Mouse (Mus musculus) MEL-GATA-1-ER (cell line): ENCODE measurements around the gene Cacna2d2.
A peak's percentile ranks its signal among the peaks of the same experiment; 100 is the strongest.

Experiments used
- DNase-seq: peaks from one replicate; pipeline ENCODE4 v3.0.0-alpha.2; 2012; ENCODE audit warnings: low read depth; ENCODE audit errors: extremely low read depth

Cacna2d2 gene

DNA sequence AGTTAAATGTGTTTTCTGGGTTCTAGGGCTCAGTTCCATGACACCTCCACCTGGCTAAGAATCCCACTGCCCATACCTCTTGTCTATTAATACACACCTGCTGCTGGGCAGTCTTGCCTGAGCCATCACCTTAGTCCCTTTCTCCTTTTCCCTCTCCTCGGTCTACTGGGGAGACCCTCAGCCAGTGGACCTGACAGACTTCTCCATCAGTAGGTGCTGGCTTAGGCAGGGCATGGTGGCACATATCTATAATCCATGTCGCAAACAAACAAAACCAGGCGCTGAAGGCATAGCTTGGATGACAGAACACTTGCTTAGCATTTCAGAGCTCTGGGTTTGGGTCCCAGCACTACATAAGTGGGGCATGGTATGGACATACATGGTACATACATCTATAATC lies 139.3 kb downstream of the Cacna2d2 start:
- no peak for DNase-seq

DNA sequence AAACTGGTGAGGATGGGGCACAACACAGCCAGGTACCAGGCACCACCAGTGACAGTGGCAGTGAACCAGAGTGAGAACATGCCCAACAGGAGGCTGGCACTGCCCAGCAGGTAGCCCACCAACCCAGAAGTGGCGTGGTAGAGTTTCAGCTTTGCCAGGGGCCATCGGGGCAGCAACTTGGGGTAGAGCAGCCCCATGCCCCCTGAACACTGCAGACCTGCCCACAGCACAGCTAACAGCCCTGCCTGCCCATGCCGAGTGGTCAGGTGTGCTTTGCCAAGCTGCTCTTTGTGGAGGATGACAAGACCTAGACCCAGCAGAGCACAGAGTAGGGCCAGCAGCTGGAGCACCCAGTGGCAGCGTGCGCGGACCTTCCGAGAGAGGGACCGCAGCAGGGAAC lies 140.5 kb downstream of the Cacna2d2 start:
- DNase-seq: no peak

DNA sequence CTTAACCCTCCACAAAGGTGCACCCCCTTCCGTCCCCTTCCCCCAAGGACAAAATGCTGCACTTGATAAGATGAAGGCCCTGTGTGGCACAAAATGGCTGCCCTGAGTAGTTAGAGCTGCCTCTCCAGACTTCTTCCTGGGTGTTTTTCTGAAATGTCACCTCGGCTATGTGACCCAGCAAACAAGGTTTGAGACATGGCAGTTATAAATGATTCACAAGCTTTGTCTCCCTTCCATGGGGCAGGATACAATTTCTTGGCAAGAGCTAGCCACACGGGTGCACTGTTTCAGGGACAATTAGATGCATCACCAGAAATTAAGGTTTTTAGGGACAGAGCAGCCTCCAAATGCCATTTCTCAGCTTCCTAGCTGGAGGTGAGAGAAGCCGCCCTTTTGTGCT lies 141.0 kb downstream of the Cacna2d2 start:
- no peak for DNase-seq

DNA sequence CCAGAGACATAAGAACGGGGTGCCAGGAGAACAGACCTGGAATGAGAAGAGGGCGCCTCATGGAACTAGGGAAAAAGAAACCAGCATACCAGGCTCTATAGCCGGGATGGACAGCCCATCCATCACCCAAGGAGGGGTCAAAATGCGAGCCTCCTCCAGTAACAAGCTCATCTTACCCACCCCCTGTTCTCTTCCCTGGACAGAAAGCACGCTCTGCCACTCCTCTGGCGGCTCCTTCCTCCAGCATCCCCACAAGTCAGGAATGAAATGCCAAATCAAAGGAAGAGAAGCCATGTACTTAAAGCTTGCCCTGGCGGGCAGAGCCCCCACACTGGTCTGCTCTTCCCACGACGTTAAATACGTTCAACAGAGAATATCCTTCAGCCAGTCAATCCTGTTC lies 141.6 kb downstream of the Cacna2d2 start:
- no peak for DNase-seq

GRCm38 (mm10) chr9:107541474-107542351 lies 142.3 kb downstream of the Cacna2d2 start, which contains the start of the genes Cyb561d2 and Nprl2:
Cyb561d2 (minus strand) TSS chr9:107542193.
Nprl2 (plus strand) TSS chr9:107542226.
- peak; percentile 84 for DNase-seq

DNA sequence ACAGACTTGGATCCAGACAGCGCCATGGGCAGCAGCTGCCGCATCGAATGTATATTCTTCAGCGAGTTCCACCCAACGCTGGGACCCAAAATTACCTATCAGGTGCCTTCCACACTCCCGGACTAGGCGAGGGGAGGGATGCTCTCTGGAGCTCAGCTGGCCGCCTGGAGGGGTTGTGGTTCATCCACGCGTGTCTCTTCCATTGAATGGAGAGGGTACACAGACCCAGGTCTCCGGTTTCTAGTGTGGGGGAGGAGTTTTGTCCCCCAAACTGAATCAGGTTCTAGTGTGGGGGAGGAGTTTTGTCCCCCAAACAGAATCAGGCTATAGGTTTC lies 142.9 kb downstream of the Cacna2d2 start:
- no peak for DNase-seq

DNA sequence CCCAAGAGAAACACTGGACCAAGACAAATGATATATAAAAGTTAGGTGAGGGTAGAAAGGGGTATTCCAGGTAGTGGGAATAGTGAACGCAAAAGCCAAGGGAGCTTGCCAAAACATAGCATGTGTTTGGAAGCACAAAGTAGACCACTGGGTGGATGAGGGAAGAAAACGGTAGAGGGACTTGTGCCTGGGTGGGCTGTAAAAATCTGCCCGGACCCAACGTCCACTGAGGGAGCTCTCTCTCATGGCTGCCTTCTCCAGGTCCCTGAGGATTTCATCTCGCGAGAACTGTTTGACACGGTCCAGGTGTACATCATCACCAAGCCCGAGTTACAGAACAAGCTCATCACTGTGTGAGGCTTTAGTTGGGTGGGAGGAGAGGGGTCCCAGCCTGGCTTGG lies 143.3 kb downstream of the Cacna2d2 start:
- DNase-seq: no peak

DNA sequence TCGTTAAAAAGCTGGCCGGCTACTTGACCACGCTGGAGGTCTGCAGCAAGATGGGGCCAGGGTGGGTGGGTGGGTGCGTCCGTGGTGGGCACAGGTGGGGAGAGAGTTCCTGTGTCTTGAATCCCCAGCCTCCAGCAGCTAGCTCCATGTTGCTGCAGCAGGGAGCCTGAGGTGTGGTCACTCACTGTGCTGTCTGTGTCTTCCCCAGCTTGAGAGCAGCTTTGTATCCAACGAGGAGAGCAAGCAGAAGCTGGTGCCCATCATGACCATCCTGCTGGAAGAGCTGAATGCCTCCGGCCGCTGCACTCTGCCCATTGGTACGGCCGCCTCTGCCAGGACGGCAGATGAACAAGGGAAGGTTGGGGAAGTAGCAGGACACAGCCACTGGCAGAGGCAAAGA lies 143.9 kb downstream of the Cacna2d2 start:
- no peak for DNase-seq

GRCm38 (mm10) chr9:107544196-107544700 lies 144.8 kb downstream of the Cacna2d2 start:
- DNase-seq: no peak

- no peak for DNase-seq
These were observed 145.3 kb downstream of the Cacna2d2 start for GRCm38 (mm10) chr9:107544729-107545128.

GRCm38 (mm10) chr9:107545199-107545598 lies 145.8 kb downstream of the Cacna2d2 start:
- no peak for DNase-seq

DNA sequence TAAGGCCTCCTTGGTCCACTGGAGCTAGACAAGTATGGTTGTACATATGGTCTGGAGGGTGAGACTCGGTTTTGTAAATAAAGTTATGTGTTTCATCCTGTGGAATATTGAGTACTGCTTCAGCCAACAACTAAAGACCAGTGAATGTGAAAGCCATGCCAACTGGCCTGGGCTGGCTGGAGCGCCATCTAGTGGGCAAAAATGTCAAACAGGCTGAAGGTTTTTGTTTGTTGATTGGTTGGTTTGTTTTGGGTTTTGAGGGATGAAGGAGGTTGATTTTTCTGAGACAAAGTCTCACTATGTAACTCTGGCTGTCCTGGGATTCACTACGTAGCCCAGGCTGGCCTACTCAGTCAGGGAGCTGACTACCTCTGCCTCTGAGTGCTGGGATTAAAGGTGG lies 146.2 kb downstream of the Cacna2d2 start:
- DNase-seq: no peak

GRCm38 (mm10) chr9:107547026-107547425 lies 147.6 kb downstream of the Cacna2d2 start, which contains the start of gene Zmynd10:
Zmynd10 (plus strand) TSS chr9:107547298.
- no peak for DNase-seq

DNA sequence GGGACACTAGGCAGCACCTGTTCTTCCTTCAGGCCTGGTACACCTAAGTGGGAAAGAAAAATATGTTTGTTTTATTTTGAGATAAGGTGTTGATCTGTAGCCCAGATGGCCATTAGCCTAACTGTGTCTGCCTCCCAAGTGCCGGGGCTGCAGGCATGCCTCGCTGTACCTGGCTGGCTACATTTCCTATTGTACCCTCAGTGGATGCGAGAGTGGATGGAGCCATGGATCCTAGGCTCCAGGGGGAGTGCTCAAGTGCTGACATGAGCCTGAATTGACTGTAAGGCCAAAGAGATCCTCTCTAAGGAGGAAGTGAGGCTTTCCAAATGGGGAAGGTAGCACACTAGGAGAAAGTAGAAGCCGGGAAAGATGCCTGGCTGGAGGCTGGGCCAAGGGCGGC lies 148.5 kb downstream of the Cacna2d2 start:
- DNase-seq: no peak

DNA sequence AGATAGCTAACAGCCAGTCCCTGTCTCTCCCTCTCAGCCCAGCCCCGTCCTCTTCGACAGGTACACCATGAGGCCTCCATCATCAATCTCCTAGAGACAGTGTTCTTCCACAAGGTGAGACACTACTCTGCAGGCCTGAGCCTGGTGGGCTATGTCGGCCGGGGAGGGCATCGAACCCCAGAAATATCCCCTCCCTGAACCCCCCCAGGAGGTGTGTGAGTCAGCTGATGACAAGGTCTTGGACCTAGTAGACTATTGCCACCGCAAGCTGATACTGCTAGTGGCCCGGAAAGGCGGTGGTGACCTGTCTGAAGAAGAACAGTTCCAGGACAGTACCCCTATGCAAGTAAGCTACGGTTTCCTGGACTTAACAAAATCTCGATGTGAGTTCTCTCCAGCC lies 149.4 kb downstream of the Cacna2d2 start:
- DNase-seq: no peak

DNA sequence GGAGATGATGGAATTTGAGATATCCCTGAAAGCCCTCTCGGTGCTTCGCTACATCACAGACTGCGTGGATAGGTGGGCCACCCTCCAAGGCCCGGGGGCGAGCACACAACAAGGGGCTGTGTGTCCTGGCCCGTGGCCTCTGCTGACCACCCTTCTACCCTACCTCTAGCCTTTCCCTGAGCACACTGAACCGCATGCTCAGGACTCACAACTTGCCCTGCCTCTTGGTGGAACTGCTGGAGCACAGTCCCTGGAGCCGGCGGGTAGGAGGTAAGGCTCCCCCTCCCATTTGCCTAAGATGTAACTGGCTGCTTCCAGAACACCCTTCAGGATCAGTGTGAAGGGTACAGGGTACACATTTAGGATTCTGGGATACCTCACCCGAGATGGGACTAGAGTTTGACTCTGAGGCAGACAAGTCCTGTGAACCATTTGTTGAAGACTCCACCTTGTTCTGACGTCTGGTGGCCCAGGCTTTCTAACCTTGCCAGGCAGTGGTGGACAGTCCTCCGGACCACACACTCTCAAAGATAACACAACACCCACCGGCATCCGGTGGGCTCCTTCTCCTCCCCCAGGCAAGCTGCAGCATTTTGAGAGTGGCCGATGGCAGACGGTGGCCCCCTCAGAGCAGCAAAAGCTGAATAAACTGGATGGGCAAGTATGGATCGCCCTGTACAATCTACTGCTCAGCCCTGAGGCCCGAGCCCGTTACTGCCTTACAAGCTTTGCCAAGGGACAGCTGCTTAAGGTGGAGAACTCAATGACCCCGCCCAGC lies 150.1 kb downstream of the Cacna2d2 start:
- DNase-seq: no peak

DNA sequence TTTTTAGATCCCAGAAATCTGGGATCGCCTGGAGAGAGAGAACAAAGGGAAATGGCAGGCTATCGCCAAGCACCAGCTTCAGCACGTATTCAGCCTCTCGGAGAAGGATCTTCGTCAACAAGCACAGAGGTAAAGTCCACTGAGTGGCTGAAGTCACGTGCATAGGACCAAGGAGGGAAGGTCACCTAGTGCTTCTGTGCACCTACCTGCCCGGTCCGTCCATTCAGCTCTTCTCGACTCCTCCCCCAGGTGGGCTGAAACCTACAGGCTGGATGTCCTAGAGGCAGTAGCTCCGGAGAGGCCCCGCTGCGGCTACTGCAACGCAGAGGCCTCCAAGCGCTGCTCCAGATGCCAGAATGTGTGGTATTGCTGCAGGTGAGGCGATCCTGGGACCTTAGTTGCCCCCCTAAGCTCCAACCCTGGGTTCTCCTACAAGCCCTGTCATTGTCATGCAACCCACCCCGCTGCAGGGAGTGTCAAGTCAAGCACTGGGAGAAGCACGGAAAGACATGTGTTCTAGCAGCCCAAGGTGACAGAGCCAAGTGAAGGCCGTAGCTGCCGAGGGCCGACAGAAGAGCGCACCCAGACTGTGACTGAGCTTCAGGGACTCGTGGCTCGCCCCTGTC lies 151.2 kb downstream of the Cacna2d2 start:
- no peak for DNase-seq

DNA sequence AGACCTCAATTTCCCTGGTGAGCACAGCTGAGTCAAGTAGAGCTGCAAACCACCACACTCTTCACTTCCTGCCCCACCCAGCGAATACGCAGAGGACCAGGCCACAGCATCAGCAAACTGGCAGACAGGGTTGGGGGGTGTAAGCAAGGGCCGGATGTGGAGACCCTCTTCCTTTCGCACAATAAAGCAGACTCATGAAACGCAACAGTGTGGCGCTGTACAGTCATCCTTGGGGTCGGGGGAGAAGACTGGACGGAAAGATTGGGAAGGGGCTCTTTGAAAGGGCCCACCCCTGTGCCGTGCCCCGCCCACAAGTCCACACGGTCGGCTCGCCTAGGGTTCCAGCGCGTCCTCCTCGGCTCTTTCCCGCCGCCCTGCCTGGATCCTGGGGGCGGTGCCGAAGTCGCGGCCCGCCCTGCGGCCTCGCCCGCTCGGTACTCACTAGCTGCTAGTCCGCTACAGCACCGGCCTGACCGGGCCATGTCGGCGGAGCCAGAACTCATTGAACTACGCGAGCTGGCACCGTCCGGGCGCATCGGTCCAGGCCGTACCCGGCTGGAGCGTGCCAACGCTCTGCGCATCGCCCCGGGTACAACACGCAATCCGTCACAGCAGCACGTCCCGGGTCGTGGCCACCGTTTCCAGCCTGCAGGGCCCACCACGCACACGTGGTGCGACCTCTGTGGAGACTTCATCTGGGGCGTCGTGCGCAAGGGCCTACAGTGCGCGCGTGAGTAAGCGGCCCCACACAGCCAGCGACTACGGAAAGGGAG lies 151.9 kb downstream of the Cacna2d2 start, which contains the start of gene Rassf1:
TSS of gene Rassf1 (plus strand) at position 439 of the 773 bp plus-strand sequence.
- no peak for DNase-seq

- no peak for DNase-seq
These were observed 152.5 kb downstream of the Cacna2d2 start for GRCm38 (mm10) chr9:107551890-107552355.

DNA sequence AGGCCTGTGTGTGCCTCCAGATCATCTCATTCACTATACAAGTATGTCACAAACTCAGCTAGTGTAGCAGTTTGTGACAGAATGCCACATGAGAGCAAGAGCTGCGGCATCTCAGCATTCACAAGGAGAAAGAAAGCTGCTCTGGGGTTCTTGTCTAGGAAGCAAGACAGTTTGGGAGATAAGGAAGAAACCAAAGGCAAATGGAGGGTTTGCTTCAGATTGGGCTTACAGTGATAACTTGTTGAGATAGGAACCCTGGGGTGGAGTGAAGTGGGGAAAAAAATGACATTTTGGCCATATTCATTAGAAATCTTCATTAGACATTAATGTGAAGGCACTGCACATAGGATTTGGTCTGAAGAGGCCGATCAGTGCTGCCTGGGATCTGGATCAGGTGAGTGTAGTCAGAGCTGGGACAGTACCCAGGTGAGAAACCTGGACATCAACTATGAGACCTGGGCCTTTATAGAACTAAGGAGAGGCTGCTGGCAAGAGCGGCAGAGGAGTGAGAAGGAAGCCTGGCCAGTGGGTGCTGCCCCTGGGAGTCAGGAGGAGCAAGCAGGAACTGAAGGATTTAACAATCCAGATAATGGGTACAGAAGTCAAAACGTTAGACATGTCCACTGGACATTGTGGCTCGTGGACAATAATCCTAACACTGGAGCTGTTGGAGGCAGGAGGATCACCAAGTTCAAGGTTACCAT lies 153.4 kb downstream of the Cacna2d2 start:
- no peak for DNase-seq
